Mouse (Mus musculus) neural tube, embryonic 14.5 days (tissue): ENCODE measurements around the gene Snapc2. TPM values are rescaled to one million over a fixed set of nuclear protein-coding genes. Genes with fewer than 3 reads are reported as not detected.

ENCODE experiments used
- ATAC-seq: fragments of 200-750 bp; cut with Nextera tagmentation; 2 replicates; pipeline ENCODE4 v1.8.0; 2017; ENCODE audit warnings: low read depth, mild to moderate bottlenecking, moderate TSS enrichment, moderate library complexity
- H3K27ac ChIP-seq: fragments of 300-500 bp; sonication (generic); 2 replicates; pipeline ENCODE4 v1.5.1; 2014; ENCODE audit warnings: low read depth, mild to moderate bottlenecking, control low read depth, low read length, moderate library complexity, mixed read lengths
- H3K27me3 ChIP-seq: fragments of 300-500 bp; sonication (generic); 2 replicates; pipeline ENCODE4 v1.6.1; 2014; ENCODE audit warnings: low read length; ENCODE audit not compliant: control insufficient read depth, insufficient read depth
- H3K36me3 ChIP-seq: fragments of 300-500 bp; sonication (generic); 2 replicates; pipeline ENCODE4 v1.6.1; 2014; ENCODE audit warnings: low read length, mixed read lengths; ENCODE audit not compliant: control insufficient read depth, insufficient read depth
- H3K4me1 ChIP-seq: fragments of 300-500 bp; sonication (generic); 2 replicates; pipeline ENCODE4 v1.6.1; 2014; ENCODE audit warnings: low read length; ENCODE audit not compliant: control insufficient read depth, insufficient read depth
- H3K4me2 ChIP-seq: fragments of 300-500 bp; sonication (generic); 2 replicates; pipeline ENCODE4 v1.6.1; 2014; ENCODE audit warnings: mild to moderate bottlenecking, low read depth, low read length, control low read depth
- H3K4me3 ChIP-seq: fragments of 300-500 bp; sonication (generic); 2 replicates; pipeline ENCODE4 v1.5.1; 2014; ENCODE audit warnings: low read depth, low read length, control low read depth, mixed read lengths
- H3K9ac ChIP-seq: fragments of 300-500 bp; sonication (generic); replicated peaks from 2 replicates; pipeline ENCODE4 v1.6.1; 2014; ENCODE audit warnings: low read depth, mild to moderate bottlenecking, control low read depth, low read length, mixed read lengths
- H3K9me3 ChIP-seq: fragments of 300-500 bp; sonication (generic); 2 replicates; pipeline ENCODE4 v1.6.1; 2016; ENCODE audit warnings: low read length; ENCODE audit not compliant: control insufficient read depth
- WGBS: fragments of 180-500 bp; shearing (Covaris S2); extraction: QIAGEN DNeasy Blood & Tissue Kit; methylation state at CpG from one replicate; pipeline ENCODE4 v1.1.7; 2014; 5-methylcytosine and 5-hydroxymethylcytosine counted together
- polyA plus RNA-seq: library from polyadenylated mRNA; unstranded; fragments of >200 nt; fragmentation: Nextera tagmentation; extraction: Ambion mirVana; gene quantifications from 2 replicates; pipeline ENCODE4 v1.2.1, GENCODE M21; 2014

The Snapc2 gene
- polyA plus RNA-seq, 1 experiment from 2014 or later: 57.9 TPM

DNA sequence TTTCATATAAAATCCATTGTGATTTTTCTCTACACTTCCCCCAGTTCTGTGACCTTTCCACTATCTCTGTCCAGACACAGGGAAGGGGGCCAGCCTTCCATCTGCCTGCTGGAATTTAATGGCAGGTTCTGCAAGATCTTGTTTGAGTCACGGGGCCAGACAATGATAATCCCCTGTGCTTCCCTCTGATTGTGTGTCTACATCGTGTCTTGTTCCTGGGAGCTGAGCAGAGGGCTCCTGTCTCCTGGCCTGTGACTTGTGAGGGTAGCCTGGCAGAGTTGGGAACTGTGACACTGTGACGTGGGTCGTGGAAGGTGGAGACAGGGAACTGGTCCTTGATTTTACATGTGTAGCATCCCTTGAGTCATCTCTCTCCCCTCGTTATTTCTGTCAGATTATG lies 23.1 kb upstream of the Snapc2 start:
- Histone ChIP-seq H3K9me3 (no peaks in the 10 kb centered on the region), H3K4me1 (no peaks in the 10 kb centered on the region), H3K4me2 (no peak overlapping the region), H3K36me3 (no peaks in the 10 kb centered on the region), H3K27me3 (0 out of 2 replicates have a peak, but pooled peaks cover 2% of the 10 kb centered on the region), H3K4me3 (no peak overlapping the region), H3K9ac (no peak overlapping the region), H3K27ac (no peak overlapping the region)
- no peak for ATAC-seq
- WGBS: 72% methylated on average over 5 of the region's 5 CpGs

DNA sequence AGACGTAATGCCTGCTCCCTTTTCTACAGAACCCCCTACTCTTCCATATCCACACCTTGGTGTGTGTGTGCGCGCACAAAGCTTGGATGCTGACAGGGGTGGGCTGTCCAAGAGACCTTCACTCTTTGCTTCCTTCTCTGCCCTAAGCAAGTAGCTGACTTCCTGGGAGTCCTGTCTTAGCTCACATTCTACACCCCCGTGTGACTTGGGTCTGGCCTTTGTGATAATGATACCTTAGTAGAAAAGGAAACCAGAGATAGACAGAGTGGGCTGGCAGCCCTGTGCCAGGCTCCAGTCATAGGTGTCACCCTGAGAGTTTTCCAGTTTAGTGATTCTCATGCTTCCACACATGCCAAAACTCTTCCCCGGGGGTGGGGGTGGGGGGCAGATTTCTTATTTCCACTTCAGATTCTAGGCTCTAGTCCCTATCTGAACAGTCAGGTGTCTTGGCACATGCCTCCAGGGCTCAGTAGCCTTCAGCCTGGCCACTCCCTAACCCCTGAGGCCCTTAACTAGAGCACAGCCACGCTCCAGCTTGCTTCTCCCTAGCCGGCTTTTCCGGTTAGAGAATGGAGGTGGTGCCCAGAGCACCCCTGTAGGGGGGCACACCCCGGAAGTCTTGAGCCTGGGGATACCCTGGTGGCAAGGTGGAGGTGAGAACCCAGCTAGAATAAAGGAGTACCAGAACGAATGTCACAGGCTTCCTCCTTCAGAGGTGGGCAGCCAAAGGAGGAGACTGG lies 22.1 kb upstream of the Snapc2 start:
- H3K9me3 ChIP-seq: no peaks in the 10 kb centered on the region
- H3K4me1 ChIP-seq: no peaks in the 10 kb centered on the region
- ATAC-seq: no peak
- no peak overlapping the region for H3K9ac ChIP-seq
- H3K36me3 ChIP-seq: no peaks in the 10 kb centered on the region
- 0 out of 2 replicates have a peak, but pooled peaks cover 2% of the 10 kb centered on the region for H3K27me3 ChIP-seq
- no peak overlapping the region for H3K4me3 ChIP-seq
- no peak overlapping the region for H3K27ac ChIP-seq
- H3K4me2 ChIP-seq: no peak overlapping the region
- WGBS: 60% methylated on average over 10 of the region's 10 CpGs

DNA sequence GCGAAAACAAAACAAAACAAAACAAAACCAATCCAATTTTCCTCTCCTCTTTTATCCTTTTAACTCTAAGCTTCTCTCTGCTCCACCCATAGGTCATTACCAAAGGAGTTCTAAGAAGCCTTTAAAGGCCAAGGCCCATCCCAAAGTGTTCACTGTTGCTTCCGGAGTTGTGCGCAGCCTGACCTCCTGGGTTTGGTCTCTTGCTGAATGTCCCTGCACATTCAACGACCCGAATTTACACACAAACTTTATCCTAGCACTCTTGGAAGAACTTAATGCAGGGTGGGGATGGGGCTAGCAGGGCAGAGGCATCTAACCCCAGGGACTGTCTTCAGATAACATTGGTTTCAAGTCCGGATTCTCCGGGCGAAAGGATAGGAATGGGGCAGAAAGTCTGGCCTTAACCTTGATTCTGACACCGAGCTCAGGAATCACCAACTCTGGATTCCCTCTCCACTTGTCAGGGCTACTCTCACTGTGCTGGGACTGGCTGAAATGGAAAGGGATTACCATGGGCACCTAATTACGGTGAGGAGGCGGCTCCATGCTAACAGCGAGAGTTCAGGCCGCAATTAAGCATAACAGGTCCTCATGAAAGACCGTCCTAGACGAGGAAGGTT lies 15.0 kb upstream of the Snapc2 start:
- 20% methylated on average over 15 of the region's 15 CpGs for WGBS
- H3K4me2 ChIP-seq: peak overlapping the region; percentile 65
- H3K4me1 ChIP-seq: peaks cover 24% of the 10 kb centered on the region
- H3K4me3 ChIP-seq: peak overlapping the region; percentile 52
- H3K36me3 ChIP-seq: peaks cover 3% of the 10 kb centered on the region; the same call in 1 of the 2 replicates
- H3K27ac ChIP-seq: peak overlapping the region; percentile 91
- no peak; the same call in 1 of the 2 replicates for ATAC-seq
- peak overlapping the region; percentile 54 for H3K9ac ChIP-seq
- H3K27me3 ChIP-seq: no peaks in the 10 kb centered on the region
- H3K9me3 ChIP-seq: no peaks in the 10 kb centered on the region

DNA sequence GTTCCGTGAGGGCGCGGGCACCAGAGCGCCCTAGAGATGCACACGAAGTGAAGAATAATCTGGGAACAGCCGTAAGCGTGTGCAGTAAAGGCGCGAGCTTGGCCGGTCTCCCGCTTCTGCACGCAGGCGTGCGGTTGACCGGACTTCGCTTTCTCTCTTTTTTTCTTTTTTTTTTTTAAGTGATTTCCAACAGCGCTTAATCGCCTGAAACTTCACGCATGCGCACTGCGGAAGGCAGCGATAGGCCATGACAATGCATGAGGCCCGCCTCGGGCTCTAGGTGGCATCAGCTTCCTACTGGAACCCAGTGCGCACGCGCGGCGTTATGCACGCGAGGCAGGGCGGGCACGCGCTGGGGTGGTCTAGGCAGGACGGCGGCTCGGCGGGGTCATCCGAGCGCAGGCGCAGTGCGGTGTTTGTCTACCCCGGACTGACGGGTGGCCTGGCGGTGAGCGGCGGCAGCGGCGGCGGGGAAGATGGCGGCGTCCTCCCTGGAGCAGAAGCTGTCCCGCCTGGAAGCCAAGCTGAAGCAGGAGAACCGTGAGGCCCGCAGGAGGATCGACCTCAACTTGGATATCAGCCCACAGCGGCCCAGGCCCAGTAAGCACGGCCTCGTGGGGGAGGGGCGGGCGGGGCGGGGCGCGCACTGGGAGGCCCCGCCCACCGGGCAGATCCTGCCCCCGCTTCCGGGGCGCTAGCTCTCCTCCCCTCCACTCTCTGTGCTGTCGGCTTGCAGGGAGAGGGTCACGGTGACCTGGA lies 14.3 kb upstream of the Snapc2 start, which contains the start of the genes Map2k7 and Gm49320:
Gene Map2k7 (plus strand): TSS at position 307 of the 759 bp plus-strand sequence.
Gene Gm49320 (plus strand): TSS at position 432 of the 759 bp plus-strand sequence.
- H3K9me3 ChIP-seq: no peaks in the 10 kb centered on the region
- H3K36me3 ChIP-seq: peaks cover 7% of the 10 kb centered on the region; the same call in 1 of the 2 replicates
- H3K4me1 ChIP-seq: peaks cover 24% of the 10 kb centered on the region
- peak within 1 kb of the TSS; percentile 91 for H3K27ac ChIP-seq
- ATAC-seq: peak; percentile 93
- peak within 1 kb of the TSS; percentile 52 for H3K4me3 ChIP-seq
- WGBS: under 1% methylated on average over 62 of the region's 71 CpGs
- H3K27me3 ChIP-seq: no peaks in the 10 kb centered on the region
- H3K9ac ChIP-seq: peak within 1 kb of the TSS; percentile 75
- H3K4me2 ChIP-seq: peak within 1 kb of the TSS; percentile 91

DNA sequence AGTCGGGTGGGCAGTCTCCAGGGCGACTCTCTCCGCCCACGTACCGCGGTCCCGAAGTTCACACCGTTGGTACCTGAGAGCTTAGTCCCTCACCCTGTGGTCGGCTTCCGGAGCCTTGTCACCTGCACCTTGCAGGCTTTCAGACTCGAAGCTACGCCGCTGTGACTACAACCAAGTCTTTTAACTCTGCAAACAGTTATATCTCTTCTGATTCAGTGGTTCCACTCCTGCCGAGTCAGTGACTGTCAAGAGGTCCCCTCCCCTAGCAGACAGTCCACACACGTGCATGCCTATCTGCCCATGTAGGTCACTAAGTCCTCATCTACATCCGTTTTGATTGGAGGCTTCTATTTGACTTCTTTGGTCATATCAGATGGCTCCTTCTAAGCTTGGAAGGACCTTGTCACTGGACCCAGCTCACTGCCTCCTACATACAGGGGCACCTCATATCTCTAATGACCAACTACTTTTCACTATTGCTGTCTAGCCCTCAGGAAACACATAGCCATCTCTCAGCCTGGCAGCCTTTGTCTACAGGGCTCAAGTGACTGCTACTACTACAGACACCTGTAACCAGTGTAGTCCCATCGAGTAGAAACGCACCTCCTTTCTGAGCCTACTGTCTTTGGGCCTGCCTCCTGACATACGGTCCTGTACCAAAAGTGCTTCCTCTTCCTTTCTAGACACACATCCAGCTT lies 13.5 kb upstream of the Snapc2 start:
- H3K36me3 ChIP-seq: peaks cover 13% of the 10 kb centered on the region
- H3K4me2 ChIP-seq: peak overlapping the region; percentile 91
- H3K4me3 ChIP-seq: peak overlapping the region; percentile 52
- H3K9me3 ChIP-seq: no peaks in the 10 kb centered on the region
- peak; percentile 32; the same call in 1 of the 2 replicates for ATAC-seq
- H3K4me1 ChIP-seq: peaks cover 24% of the 10 kb centered on the region
- H3K9ac ChIP-seq: peak overlapping the region; percentile 75
- WGBS: 14% methylated on average over 19 of the region's 19 CpGs
- H3K27me3 ChIP-seq: no peaks in the 10 kb centered on the region
- H3K27ac ChIP-seq: peak overlapping the region; percentile 85

DNA sequence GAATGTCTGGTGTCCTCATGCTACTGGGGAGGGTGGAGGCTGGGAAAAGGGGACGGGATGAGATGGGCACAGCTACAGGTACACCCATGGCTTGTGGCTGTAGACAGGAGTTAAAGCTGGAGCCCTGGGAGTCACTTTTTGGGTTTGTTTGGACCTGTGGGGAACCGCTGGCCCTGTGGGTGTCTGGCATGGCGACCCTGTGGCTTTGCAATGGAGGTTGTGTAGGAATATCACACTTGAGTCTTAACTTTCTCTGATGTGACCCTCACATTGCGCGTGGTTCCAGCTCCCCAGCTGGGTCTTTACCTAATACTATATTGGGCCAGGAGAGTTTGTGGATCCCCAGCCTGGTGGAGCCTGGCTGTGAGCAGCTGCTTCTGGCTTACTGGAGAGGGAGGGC lies 7.8 kb upstream of the Snapc2 start:
- Histone ChIP-seq H3K4me3 (no peak overlapping the region), H3K4me2 (no peak overlapping the region), H3K27me3 (no peaks in the 10 kb centered on the region), H3K9me3 (no peaks in the 10 kb centered on the region), H3K36me3 (peaks cover 49% of the 10 kb centered on the region), H3K9ac (no peak overlapping the region), H3K4me1 (peaks cover 13% of the 10 kb centered on the region), H3K27ac (no peak overlapping the region)
- WGBS: 95% methylated on average over 5 of the region's 5 CpGs
- no peak for ATAC-seq

DNA sequence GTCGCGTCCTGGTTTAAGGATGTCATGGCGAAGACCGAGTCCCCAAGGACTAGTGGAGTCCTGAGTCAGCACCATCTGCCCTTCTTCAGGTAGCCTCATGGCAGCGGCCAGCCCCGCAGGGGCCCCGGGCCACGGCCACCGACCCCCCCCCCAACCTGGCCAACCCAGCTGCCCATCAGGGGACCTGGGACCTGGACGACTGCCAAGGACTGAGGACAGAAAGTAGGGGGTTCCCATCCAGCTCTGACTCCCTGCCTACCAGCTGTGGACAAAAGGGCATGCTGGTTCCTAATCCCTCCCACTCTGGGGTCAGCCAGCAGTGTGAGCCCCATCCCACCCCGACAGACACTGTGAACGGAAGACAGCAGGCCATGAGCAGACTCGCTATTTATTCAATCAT lies 7.1 kb upstream of the Snapc2 start:
- Histone ChIP-seq H3K9me3 (no peaks in the 10 kb centered on the region), H3K9ac (no peak overlapping the region), H3K4me2 (no peak overlapping the region), H3K4me1 (peaks cover 6% of the 10 kb centered on the region; the same call in 1 of the 2 replicates), H3K27ac (no peak overlapping the region), H3K4me3 (no peak overlapping the region), H3K36me3 (peaks cover 49% of the 10 kb centered on the region), H3K27me3 (no peaks in the 10 kb centered on the region)
- WGBS: 88% methylated on average over 13 of the region's 13 CpGs
- no peak for ATAC-seq

DNA sequence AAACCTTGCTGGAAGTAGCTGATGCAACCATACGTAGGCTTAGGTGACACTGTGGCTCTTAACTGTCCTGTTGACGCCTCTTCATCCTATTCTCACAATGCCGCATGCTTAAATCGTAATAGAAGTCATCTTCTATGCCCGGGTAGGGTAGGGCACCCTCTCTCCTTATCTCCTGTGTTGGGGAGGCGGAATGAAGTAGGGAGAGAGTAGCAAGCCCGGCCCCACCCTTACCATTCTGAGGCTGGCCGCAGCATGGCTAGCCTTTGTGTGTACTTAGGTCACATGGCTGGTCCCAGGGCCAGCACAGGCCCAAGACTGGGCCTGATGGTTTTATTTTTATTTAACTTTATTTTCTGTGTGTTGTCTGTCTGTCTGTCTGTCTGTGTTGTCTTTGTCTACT lies 5.6 kb upstream of the Snapc2 start:
- no peaks in the 10 kb centered on the region for H3K9me3 ChIP-seq
- H3K36me3 ChIP-seq: peaks cover 49% of the 10 kb centered on the region
- no peaks in the 10 kb centered on the region for H3K4me1 ChIP-seq
- H3K4me3 ChIP-seq: no peak overlapping the region
- no peak for ATAC-seq
- H3K4me2 ChIP-seq: no peak overlapping the region
- H3K27ac ChIP-seq: no peak overlapping the region
- 96% methylated on average over 8 of the region's 8 CpGs for WGBS
- no peak overlapping the region for H3K9ac ChIP-seq
- H3K27me3 ChIP-seq: no peaks in the 10 kb centered on the region
